Mouse (Mus musculus) gastrocnemius, adult 18-20 months (tissue): ENCODE measurements around the gene Grik4. TPM values are rescaled to one million over a fixed set of nuclear protein-coding genes. Genes with fewer than 3 reads are reported as not detected.

Experiments
- DNase-seq: peaks from one replicate; pipeline ENCODE4 v3.0.0; 2021; ENCODE audit warnings: low spot score
- total RNA-seq, 2 experiments: library from RNA; stranded (reverse); gene quantifications; 2 replicates each; pipeline ENCODE4 v1.2.3; 2021

The Grik4 gene
- total RNA-seq, 2 experiments from 2014 or later = 0.12 TPM; not detected in 1

DNA sequence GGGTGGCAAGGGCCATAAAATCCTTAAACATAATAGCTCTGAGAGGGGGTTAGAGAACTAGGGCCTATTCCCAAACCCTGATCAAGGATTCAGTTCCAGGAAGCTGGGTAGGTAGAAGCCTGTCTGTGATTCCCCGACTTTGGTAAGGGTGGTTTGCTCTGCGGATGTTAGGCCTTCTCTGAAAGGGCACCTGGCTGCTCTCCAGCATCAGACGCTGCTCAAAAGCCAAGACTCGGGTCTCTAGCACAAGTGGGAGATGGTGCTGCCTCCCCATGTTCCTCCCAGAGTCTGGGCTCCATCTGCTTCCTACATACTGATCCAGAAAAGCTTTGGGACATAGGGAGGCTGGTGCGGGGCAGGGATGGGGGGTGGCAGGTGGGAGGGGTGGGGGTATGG is 270.3 kb downstream of the Grik4 start:
- no peak for DNase-seq

DNA sequence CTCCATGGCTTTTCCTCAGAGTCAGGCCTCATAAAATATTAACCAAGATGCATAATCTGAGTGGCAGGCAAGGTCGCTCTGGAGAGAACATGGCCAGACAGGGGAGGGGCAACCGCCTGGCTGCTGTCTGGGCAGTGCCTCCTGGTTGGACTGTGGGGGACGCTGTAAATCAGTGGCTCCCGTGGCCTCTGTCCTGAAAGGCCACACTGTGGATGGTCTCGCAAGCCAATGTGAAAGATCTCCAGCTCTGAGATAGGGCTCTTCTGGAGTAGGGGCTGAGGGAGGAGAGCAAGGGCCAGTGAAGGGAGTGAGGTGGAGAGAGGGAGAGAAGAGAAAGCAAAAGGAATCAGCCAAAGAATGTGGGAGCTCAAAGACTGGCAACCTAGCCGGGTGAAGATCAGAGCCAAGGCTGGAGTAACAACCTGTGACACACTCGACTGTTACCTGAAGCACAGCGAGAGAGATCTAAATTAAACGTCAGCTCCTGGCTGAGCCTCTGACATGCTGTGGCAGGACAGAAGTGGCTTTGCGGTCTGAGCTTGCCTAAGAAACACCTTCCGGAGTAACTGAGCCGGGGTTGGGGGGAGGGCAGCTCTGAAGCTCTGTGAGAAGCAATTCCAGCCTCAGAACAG is 270.8 kb downstream of the Grik4 start:
- DNase-seq = no peak

DNA sequence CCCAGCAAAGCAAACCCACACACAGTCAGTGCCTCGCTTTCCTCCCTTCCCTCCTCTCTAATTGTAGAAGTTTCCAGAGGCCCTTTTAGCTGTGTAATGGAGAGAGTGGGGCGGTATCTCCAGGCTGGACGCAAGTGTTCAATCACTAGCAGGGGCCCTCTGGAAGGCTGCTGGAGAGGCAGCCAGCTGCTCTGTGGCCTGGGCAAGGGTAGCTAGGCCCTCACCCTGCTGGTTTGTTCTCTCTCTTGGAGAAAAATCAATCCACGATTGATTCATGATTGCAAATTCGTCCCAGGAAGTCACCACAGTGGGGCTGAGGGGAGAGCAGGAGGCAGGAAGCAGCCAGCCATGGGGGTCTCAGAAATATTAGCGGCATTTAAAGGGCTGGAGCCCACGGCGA is 271.3 kb downstream of the Grik4 start:
- no peak for DNase-seq

DNA sequence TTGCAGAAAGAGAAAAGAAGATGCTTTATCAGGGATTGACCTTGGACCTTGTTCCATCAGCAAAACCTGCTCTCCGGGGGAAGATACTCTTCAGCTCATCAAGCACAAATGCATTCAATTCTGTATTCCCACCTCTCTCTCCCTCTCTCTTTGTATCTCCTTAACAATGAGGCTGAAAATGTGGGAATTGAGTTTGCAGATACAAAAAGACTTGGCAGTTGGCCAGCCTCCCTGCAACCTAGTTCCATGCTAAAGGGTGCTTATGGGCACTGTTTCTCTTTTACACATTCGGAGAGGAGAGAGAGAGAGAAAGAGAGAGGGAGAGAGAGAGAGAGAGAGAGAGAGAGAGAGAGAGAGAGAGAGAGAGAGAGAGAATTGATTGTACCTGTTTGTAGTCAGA is 273.7 kb downstream of the Grik4 start:
- DNase-seq = no peak

DNA sequence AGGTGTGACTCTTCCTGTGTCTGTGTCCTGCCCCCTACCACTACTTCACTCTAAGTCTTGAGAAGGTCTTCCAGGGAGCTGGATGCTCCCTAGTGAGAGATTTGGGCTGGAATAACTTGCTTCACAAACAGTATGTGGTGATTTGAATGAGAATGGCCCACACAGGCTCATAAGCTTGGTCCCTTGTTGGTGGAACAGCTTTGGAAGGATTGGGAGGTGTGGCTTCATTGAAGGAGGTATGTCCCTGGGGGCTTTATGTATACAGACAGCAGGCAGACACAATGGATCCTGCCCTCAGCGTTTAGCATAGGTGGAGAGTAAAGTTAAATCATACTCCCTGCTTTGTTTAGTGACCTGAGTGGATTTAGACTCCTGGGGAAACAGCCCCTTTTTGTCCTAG is 282.8 kb downstream of the Grik4 start:
- no peak for DNase-seq

DNA sequence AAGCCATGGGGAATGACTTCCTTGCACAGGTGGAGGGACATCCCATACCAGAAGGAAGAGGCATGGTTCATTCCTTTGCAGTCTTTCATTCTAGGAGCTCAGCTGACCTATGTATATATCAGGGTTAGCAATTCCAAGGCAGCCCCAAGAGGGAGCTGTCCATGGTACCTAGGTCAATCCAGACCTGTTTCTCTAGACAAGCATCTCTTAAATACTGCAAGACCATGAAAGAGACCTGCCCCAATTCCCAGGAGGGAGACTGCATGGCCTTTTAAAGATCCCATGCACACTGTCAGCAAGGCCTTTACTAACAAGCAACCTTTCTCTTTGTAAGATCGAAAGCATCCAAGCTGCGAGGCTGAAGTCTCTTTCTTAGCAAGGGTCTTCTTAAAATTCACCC is 291.5 kb downstream of the Grik4 start:
- DNase-seq = peak; percentile 3

DNA sequence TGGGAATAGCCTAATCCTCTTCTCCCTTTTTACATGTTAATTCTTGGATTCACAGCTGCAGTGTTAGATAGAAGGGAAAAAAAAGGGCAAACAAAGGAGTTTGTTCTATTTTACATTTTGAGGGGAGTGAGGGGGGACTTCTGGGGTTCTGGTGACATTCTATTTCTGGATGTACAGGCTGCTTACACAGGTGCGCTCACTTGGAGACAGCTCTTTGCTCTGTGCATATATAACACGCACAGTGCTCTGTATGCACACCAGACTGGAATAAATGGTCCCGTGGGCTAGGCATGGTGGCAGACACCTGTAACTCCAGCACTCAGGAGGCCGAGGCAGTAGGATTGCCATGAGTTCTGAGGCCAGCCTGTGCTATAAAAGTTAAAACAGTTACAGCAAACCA is 292.0 kb downstream of the Grik4 start:
- DNase-seq = no peak

DNA sequence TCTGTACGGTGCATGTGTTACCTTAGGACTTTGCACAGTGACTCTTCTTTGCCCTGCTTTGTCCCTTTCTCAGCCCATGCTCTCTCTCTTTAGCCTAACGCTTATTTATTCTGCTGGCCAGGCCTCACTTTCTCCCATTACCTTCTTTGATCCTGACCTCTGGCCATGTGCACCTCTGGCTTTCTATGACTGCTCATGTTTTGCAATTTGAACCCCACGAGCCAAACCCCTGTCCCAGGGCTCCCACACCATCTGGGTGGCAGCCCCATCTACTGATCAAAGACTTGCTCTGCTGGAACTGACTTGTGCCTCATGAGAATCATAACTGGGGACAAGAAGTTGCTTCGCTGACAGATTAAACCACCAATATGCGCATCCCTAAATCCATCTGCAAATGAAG is 294.4 kb downstream of the Grik4 start:
- no peak for DNase-seq

DNA sequence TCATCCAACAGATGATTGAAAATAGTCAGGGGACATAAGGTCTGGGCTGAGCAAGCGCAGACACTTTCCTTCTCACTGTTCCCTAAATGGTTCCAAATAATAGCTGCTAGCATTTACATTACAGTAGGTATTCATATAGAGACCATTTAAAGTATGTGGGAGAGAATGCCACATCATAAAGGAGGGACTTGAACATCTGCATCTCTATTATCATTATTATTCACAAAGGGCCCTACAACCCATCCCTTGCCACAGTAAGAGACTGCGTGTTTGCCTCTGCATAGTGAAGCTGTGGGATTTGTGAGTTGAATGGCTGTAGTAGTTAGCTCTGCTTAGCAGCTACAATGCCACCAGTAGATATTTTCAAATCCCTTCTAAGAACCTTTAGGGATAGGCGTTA is 296.2 kb downstream of the Grik4 start:
- DNase-seq = no peak

DNA sequence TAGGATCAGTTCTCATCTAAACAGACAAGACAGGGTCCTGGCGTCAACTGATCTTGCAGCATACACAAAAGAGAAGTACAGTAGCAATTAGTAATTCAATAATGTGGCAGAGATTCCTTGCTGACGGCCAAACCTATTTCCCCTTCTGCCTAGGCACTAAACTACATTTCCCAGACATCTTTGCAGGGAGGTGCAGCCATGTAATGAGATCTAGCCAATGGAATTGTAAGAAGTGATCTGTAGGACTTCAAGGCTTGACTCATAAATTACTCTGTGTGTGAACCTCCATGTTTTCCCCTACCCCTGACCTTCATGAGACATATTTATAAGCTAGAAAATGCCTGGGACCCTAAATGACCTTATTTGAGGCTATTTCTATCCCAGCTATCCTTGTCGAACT is 296.7 kb downstream of the Grik4 start:
- no peak for DNase-seq

DNA sequence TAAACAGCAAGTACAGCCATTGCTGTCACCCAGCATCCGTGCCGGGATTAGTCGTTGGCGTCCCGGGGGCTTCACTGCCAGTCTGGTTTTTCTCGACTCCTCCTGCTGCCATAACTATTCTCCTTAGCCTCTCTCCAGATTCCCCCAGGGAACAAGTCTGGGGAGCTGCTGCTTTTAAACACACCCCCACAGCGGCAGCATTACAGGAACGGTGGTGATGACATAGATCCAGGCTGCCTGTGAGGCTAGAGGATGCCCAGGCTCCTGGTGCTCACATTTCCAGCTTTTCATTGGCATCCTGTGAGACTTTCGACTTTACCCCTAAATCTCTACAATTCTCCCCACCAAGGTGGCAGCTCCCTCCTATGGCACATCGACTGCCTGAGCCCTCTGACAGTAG is 297.5 kb downstream of the Grik4 start:
- no peak for DNase-seq

DNA sequence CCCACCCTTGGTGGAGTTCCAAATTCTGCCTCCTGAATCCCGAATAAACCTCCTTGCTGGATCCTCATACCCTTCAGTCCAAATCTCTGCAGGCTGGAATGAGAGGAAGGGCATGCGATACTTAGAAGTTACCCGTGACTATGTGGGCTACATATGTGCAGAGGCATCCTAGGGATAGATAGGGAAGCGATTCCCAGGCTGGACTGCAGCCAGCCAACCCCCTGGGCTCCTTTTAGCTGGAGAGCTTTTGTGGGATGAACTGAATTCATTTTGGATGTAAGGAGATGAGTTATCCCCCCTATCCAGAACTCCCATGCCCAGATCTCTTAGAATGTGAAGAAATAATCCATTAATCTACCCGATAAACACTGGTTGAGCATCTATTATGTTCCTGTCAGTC is 299.1 kb downstream of the Grik4 start:
- DNase-seq = no peak

DNA sequence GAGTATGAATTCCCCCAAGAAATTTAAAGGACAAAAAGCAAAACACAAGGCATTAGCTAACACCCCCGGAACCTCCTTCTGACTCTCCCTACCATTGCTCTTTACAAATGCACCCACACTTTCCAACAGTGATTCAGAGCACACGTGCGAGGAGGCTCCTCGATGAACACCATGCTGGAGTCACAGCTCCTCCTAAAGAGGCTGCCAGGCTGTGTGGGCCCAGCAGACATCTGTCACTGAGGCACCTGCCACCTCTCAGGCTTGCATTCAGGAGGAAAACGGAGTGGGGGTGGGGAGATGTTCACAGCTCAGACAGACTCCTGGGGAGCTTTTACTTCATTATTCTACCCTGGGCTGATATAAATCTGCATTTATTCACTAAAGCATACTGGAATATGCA is 301.5 kb downstream of the Grik4 start:
- no peak for DNase-seq

DNA sequence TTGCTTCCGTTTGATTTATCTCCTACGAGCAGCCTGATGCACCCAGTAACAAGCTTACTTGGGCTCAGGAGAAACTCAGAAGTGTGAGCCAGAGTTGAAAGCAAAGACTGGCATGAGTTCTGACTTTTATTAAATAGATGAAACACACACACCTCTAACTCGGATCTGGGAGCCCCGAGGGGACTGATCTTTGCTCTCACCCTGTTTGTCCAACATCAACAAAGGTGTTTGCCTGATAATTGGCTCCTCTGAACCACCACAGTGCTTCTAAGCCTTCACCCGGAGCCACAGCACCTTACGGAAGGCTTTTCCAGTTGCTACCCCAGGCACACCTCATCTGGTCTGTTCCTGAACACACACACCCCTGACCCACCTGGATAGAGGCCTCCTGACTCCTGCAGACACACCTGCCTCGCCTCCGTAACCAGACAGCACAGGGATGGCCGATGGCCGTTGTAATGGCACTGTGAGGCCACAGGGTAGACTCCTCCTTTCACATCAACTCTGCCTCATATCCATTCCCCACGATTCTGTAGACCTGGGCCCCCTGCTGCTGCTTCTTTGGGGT is 302.7 kb downstream of the Grik4 start:
- DNase-seq = no peak

DNA sequence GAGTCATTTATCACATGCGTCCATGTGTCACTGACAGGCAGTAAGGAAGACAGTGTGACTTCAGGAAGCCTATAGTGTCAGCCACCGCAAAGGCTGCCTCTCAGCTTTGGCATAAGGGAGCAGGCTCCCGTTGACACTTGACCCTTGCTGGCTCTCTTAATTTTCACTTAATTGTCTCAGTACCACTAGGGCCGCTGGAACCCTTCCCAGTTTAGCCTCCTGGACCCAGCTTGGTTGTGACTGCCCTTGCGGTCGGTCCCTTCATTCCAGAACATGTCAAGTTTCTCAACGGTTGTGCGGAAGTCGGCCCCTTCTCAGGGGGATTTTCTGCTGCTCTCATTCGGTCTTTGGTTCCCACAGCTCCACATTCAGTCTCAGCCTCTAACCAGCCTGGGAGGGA is 307.8 kb downstream of the Grik4 start:
- DNase-seq = no peak

DNA sequence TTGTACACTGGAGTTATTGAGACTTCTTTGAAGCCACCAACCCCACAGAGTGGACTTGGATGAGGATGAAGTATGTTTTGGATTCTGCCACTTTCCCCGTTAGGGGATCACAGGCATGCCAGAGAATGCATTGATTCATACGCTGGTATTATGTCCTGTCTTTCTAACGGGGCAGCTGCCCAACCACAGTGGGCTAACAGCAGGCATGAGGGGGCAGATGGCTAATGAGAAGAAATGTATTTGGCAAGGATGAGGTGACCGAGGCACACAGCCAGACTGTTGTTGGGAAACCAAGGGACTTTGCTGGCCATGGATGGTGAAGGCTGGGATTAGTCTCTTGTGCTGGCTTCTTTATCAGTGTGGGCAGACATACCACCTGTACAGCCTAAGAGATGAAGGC is 312.8 kb downstream of the Grik4 start:
- DNase-seq = no peak

DNA sequence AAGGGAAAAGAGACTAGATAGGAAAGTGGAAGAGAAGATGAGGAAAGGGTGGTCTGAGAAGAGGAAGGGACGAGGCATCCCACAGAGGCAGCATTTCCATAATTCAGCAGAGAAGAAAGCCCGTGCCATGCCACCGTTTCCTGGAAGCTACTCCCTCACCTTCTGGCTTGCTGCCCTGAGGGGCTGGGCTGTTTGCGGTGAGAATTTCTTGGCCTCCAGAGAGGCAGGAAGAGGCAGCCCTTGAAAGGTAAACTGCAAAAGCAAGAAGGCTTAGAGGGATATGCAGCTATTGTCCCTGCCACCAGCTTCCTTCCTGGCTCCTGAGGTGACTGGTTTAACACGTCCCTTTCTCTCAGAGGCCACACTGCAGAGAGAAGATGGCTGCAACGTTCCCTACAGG is 316.7 kb downstream of the Grik4 start:
- no peak for DNase-seq

DNA sequence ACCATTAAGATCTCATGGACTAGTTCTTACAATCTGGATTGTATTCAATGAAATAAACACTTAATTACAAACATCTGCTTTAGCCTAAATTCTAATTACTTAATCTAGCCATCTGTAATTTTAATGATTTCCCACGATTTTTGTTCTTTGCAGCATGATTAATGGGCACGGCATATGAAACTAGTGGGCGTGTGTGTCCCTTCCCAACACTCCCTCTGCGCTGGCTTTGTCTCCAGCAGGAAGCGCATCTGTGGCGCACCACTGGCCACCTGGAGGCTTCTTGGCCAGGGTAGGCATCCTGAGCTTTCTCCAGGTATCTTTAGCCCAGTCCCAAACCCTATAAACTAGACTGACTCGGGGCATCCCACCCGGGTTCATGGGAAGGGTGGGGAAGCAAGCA is 317.1 kb downstream of the Grik4 start:
- no peak for DNase-seq

DNA sequence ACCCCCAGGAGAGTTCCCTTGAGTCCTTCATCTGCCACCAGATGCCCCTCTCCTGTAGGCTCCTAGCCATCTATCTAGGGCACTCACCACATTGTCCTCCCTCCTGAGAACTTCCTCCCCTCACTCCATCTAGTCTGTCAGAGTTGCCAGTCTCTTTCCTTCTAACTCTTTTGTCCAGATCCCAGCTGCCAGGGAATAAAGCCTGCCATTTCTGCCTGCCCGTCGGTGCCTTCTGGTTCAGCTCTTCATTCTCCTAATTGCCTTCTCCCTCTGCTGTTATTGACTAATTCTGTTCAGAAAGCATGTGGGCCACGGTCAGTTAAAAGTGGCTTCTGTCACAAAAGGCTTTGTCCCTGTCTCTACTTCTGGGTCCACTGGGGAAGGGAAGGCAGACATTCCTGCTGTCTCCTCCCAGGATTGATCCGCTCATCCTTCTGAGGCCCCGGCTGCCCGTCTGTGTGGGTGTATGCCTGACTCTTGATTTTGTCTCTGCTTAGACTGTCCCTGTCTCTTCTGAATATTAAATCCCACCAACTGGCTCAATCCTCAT is 318.0 kb downstream of the Grik4 start:
- no peak for DNase-seq

DNA sequence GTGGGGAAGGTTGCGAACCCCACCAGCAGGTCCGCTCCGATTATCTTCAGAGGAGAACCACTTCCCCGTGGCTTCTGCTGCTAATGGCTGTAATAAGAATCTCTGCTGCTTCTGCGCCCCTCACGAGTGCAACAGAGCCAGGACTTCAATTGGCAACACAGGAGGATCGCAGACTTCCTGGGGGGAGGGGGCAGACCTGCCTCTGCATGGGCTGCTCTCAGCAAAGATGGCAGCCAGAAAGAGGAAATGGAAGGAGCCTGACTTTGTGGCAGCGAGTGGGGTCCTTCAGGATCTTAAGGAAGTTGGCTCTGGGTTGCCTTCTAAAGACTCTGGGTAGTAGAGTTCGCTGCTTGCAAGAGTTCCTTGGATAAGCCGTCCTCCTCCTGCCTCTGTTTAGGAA is 329.9 kb downstream of the Grik4 start:
- no peak for DNase-seq

DNA sequence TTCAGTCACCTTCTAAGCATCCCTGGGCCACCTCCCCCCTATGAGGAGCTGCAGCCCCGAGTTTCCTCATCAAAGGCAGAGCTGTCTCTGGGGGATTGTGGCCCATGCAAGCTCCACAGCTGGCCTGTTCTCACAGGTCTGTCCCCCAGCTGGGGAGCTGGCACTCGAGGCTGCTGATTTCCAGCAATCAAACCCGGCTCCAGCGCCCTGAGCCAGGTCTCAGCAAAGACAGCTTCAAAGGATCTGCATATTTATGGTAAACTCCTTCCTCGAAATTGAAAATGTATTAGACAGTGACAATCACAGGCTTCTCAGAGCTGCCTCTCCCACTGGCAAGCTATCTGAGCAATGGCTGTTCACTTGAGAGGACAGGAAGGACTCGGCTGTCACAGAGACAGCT is 330.5 kb downstream of the Grik4 start:
- no peak for DNase-seq

DNA sequence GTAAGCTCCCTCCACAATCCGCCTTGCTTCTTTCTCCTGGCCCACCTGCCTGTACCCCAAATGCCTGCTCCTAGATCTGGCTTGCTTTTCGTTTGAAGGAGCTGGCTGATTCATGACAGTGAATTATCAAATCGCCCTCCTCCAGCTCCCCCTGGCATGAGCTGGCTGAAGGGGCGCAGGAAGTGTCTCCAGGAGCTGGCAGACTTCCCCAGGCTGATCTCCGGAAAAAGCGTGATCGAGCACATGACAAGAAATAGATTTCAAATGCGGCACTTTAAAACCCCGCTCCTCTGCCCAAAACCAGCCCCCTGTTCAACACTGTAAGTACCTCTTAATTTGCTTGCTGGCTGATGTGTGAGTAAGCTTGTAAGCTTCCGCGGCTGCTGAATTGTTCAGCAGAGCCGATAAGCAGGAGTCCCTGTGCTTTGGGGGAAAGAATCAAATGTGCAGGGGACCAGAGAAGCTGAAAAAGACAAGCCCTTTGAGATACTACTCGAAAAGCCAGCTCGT is 331.8 kb downstream of the Grik4 start:
- DNase-seq = no peak

DNA sequence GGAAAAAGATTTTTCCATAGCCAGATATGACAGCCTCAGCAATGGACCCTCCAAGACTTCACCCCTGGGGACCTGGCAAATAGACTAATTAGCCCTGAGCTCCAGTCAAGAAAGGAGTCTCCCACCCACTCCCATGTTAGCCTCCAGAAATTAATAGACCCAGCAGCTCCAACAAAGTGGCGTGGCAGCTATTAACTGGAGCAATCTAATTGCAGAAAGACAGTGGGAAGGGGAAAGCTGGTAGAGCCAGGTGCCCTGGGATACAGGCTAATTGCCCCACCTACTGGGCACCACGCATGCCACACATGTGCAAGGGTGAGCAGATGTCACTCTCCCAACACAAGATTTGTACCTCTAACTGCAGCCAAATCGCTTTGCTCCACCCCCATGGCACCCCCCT is 342.8 kb downstream of the Grik4 start:
- DNase-seq = no peak

DNA sequence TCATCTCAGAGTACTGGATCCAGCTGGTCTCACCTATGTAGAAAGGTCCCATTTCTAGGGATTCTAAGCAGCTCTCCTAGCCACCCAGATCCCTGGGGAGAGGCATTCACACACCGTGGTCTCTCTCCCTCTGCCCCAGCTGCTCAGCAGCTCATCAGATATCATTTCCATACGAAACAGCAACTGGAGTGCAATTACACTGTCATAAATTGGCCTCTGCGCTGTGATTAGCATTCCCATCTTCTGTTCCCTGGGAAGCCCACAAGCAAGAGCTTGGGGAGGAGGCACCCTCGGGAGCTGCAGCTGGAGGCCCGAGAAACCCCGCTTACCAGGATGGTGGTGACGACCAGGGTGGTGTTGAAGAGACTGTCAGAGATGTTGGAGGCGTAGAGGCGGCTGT is 346.8 kb downstream of the Grik4 start:
- no peak for DNase-seq
